Mouse (Mus musculus) forebrain, embryonic 14.5 days (tissue): ENCODE results near the gene Memo1. TPM values are rescaled to one million over a fixed set of nuclear protein-coding genes. Genes with fewer than 3 reads are reported as not detected.
"Not testable (repeated sequence)": the region's sequence is repeated elsewhere in the genome, so short reads cannot be mapped to it uniquely, and the experiment has no call there.

ENCODE experiments used
- ATAC-seq: fragments of 200-750 bp; cut with Nextera tagmentation; 2 replicates; pipeline ENCODE4 v1.8.0; 2017; ENCODE audit warnings: mild to moderate bottlenecking, moderate library complexity
- DNase-seq: peaks from one replicate; pipeline ENCODE4 v3.0.0-alpha.2; 2015; ENCODE audit warnings: low spot score
- H3K27ac ChIP-seq: fragments of 300-500 bp; sonication (generic); 2 replicates; pipeline ENCODE4 v1.5.1; 2014; ENCODE audit warnings: low read depth, mild to moderate bottlenecking, control low read depth, low read length, moderate library complexity
- H3K27me3 ChIP-seq: fragments of 300-500 bp; sonication (generic); replicated peaks from 2 replicates; pipeline ENCODE4 v1.6.1; 2014; ENCODE audit warnings: low read length, control low read depth, mixed read lengths; ENCODE audit not compliant: control insufficient read depth, insufficient read depth
- H3K36me3 ChIP-seq: fragments of 300-500 bp; sonication (generic); 2 replicates; pipeline ENCODE4 v1.6.1; 2014; ENCODE audit warnings: low read length, control low read depth; ENCODE audit not compliant: control insufficient read depth, insufficient read depth
- H3K4me1 ChIP-seq: fragments of 300-500 bp; sonication (generic); 2 replicates; pipeline ENCODE4 v1.6.1; 2014; ENCODE audit warnings: antibody characterized with exemption, low read length, control low read depth; ENCODE audit not compliant: control insufficient read depth, insufficient read depth
- H3K4me2 ChIP-seq: fragments of 300-500 bp; sonication (generic); 2 replicates; pipeline ENCODE4 v1.6.1; 2014; ENCODE audit warnings: mild to moderate bottlenecking, control low read depth, low read length
- H3K4me3 ChIP-seq: fragments of 300-500 bp; sonication (generic); 2 replicates; pipeline ENCODE4 v1.5.1; 2014; ENCODE audit warnings: low read depth, low read length, control low read depth
- H3K9ac ChIP-seq: fragments of 300-500 bp; sonication (generic); 2 replicates; pipeline ENCODE4 v1.6.1; 2014; ENCODE audit warnings: mild to moderate bottlenecking, low read length, control low read depth, moderate library complexity
- H3K9me3 ChIP-seq: fragments of 300-500 bp; sonication (generic); replicated peaks from 2 replicates; pipeline ENCODE4 v1.6.1; 2016; ENCODE audit warnings: low read length, control low read depth, mixed read lengths; ENCODE audit not compliant: control insufficient read depth
- WGBS: fragments of 180-500 bp; shearing (Covaris S2); extraction: QIAGEN DNeasy Blood & Tissue Kit; methylation state at CpG from one replicate; pipeline ENCODE4 v1.1.7; 2014; 5-methylcytosine and 5-hydroxymethylcytosine counted together
- polyA plus RNA-seq: library from polyadenylated mRNA; unstranded; fragments of >200 nt; fragmentation: Nextera tagmentation; extraction: Ambion mirVana; gene quantifications from 2 replicates; pipeline ENCODE4 v1.2.1, GENCODE M21; 2014

Memo1 gene
- polyA plus RNA-seq, 1 experiment from 2014 or later: 85.3 TPM

- Histone ChIP-seq H3K4me2 (no peak overlapping the region), H3K4me3 (no peak overlapping the region), H3K36me3 (peaks cover 6% of the 10 kb centered on the region; the same call in 1 of the 2 replicates), H3K4me1 (no peaks in the 10 kb centered on the region), H3K9ac (no peak overlapping the region), H3K27ac (no peak overlapping the region), H3K27me3 (no peaks in the 10 kb centered on the region), H3K9me3 (no peaks in the 10 kb centered on the region)
- WGBS: 94% methylated on average over 1 of the region's 1 CpGs
- ATAC-seq (no peak), DNase-seq (no peak)
Measured at GRCm38 (mm10) chr17:74240322-74240721, 55.0 kb downstream of the Memo1 start.

GRCm38 (mm10) chr17:74228131-74228759, 67.1 kb downstream of the Memo1 start:
- H3K4me3 ChIP-seq: no peak overlapping the region
- no peak overlapping the region for H3K9ac ChIP-seq
- H3K27me3 ChIP-seq: no peaks in the 10 kb centered on the region
- DNase-seq: no peak
- no peak for ATAC-seq
- no peak overlapping the region for H3K27ac ChIP-seq
- no peaks in the 10 kb centered on the region for H3K4me1 ChIP-seq
- H3K4me2 ChIP-seq: no peak overlapping the region
- WGBS: 88% methylated on average over 3 of the region's 3 CpGs
- no peaks in the 10 kb centered on the region for H3K36me3 ChIP-seq
- no peaks in the 10 kb centered on the region for H3K9me3 ChIP-seq

GRCm38 (mm10) chr17:74217304-74217703, 78.0 kb downstream of the Memo1 start:
- ATAC-seq (no peak), DNase-seq (no peak)
- no peak overlapping the region for H3K27ac ChIP-seq
- no peak overlapping the region for H3K4me2 ChIP-seq
- no peak overlapping the region for H3K4me3 ChIP-seq
- 95% methylated on average over 2 of the region's 2 CpGs for WGBS
- no peaks in the 10 kb centered on the region for H3K27me3 ChIP-seq
- H3K9ac ChIP-seq: no peak overlapping the region
- H3K9me3 ChIP-seq: no peaks in the 10 kb centered on the region
- H3K4me1 ChIP-seq: no peaks in the 10 kb centered on the region
- H3K36me3 ChIP-seq: peaks cover 6% of the 10 kb centered on the region; the same call in 1 of the 2 replicates

GRCm38 (mm10) chr17:74212831-74213524, 82.3 kb downstream of the Memo1 start:
- H3K9ac ChIP-seq, H3K4me3 ChIP-seq, H3K9me3 ChIP-seq, DNase-seq, H3K4me2 ChIP-seq, H3K27ac ChIP-seq, H3K4me1 ChIP-seq, ATAC-seq, H3K27me3 ChIP-seq: not testable (repeated sequence)
- peaks cover 13% of the 10 kb centered on the region; the same call in 1 of the 2 replicates for H3K36me3 ChIP-seq
- 91% methylated on average over 16 of the region's 16 CpGs for WGBS

GRCm38 (mm10) chr17:74209143-74209908, 86.0 kb downstream of the Memo1 start:
- Histone ChIP-seq H3K27ac (no peak overlapping the region), H3K36me3 (peaks cover 13% of the 10 kb centered on the region; the same call in 1 of the 2 replicates), H3K4me1 (no peaks in the 10 kb centered on the region), H3K4me3 (no peak overlapping the region), H3K9me3 (no peaks in the 10 kb centered on the region), H3K27me3 (no peaks in the 10 kb centered on the region), H3K9ac (no peak overlapping the region), H3K4me2 (no peak overlapping the region)
- ATAC-seq: no peak
- 47% methylated on average over 5 of the region's 5 CpGs for WGBS
- no peak for DNase-seq

GRCm38 (mm10) chr17:74195943-74196342, 99.4 kb downstream of the Memo1 start:
- H3K27ac ChIP-seq: no peak overlapping the region
- no peak overlapping the region for H3K4me2 ChIP-seq
- no peaks in the 10 kb centered on the region for H3K4me1 ChIP-seq
- WGBS: 82% methylated on average over 2 of the region's 2 CpGs
- no peaks in the 10 kb centered on the region for H3K27me3 ChIP-seq
- no peak overlapping the region for H3K9ac ChIP-seq
- H3K9me3 ChIP-seq: no peaks in the 10 kb centered on the region
- H3K4me3 ChIP-seq: no peak overlapping the region
- H3K36me3 ChIP-seq: 0 out of 2 replicates have a peak, but pooled peaks cover 7% of the 10 kb centered on the region
- no peak for ATAC-seq
- DNase-seq: no peak

GRCm38 (mm10) chr17:74194755-74195154, 100.6 kb downstream of the Memo1 start:
- no peaks in the 10 kb centered on the region for H3K27me3 ChIP-seq
- H3K36me3 ChIP-seq: 0 out of 2 replicates have a peak, but pooled peaks cover 4% of the 10 kb centered on the region
- no peak for ATAC-seq
- WGBS: 73% methylated on average over 9 of the region's 9 CpGs
- no peak overlapping the region for H3K27ac ChIP-seq
- no peak overlapping the region for H3K4me3 ChIP-seq
- DNase-seq: peak; percentile 7
- H3K4me2 ChIP-seq: no peak overlapping the region
- H3K9me3 ChIP-seq: no peaks in the 10 kb centered on the region
- H3K9ac ChIP-seq: no peak overlapping the region
- no peaks in the 10 kb centered on the region for H3K4me1 ChIP-seq

GRCm38 (mm10) chr17:74193463-74193862, 101.9 kb downstream of the Memo1 start:
- Histone ChIP-seq H3K27me3 (no peaks in the 10 kb centered on the region), H3K4me1 (no peaks in the 10 kb centered on the region), H3K27ac (no peak overlapping the region), H3K9ac (no peak overlapping the region), H3K4me3 (no peak overlapping the region), H3K9me3 (no peaks in the 10 kb centered on the region), H3K4me2 (no peak overlapping the region), H3K36me3 (0 out of 2 replicates have a peak, but pooled peaks cover 4% of the 10 kb centered on the region)
- DNase-seq (peak; percentile 8), ATAC-seq (no peak)
- WGBS: 67% methylated on average over 1 of the region's 1 CpGs
